Mouse (Mus musculus) ES-E14 (cell line): ENCODE measurements around the gene Gmppb. TPM values are rescaled to one million over a fixed set of nuclear protein-coding genes. Genes with fewer than 3 reads are reported as not detected.
"Not testable (repeated sequence)": the region's sequence is repeated elsewhere in the genome, so short reads cannot be mapped to it uniquely, and the experiment has no call there.

ENCODE experiments used
- DNase-seq: peaks from one replicate; pipeline ENCODE4 v3.0.0-alpha.2; 2013; ENCODE audit warnings: low read depth, low spot score
- H3K27ac ChIP-seq: 2 replicates; pipeline ENCODE4 v1.5.1; 2012; ENCODE audit warnings: low read depth, mild to moderate bottlenecking, low read length, moderate library complexity, mixed read lengths; ENCODE audit not compliant: poor library complexity, insufficient read depth, severe bottlenecking
- H3K36me3 ChIP-seq: 2 replicates; pipeline ENCODE4 v1.6.1; 2012; ENCODE audit warnings: mild to moderate bottlenecking, low read length, moderate library complexity, mixed read lengths; ENCODE audit not compliant: control insufficient read depth, poor library complexity, insufficient read depth, severe bottlenecking
- H3K4me1 ChIP-seq, 2 experiments: fragments of 150-350 bp in 1 of 2; sonication (generic) in 1 of 2; 2 replicates each; pipeline ENCODE4 v1.6.1; 2012; ENCODE audit warnings: low read length in 2 of 2, mild to moderate bottlenecking in 1 of 2, mixed read lengths in 1 of 2; ENCODE audit not compliant: control insufficient read depth in 2 of 2, insufficient read depth in 2 of 2, poor library complexity in 1 of 2
- H3K4me3 ChIP-seq, 2 experiments: fragments of 150-350 bp in 1 of 2; sonication (generic) in 1 of 2; 2 replicates each; pipeline ENCODE4 v1.5.1; 2012; ENCODE audit warnings: low read length in 2 of 2, low read depth in 1 of 2, mild to moderate bottlenecking in 1 of 2, mixed read lengths in 1 of 2; ENCODE audit not compliant: insufficient read depth in 1 of 2, poor library complexity in 1 of 2, severe bottlenecking in 1 of 2
- H3K9ac ChIP-seq: 2 replicates; pipeline ENCODE4 v1.6.1; 2012; ENCODE audit warnings: low read depth, mild to moderate bottlenecking, low read length, mixed read lengths; ENCODE audit not compliant: poor library complexity, insufficient read depth, severe bottlenecking
- H3K9me3 ChIP-seq: fragments of 150-350 bp; sonication (generic); 2 replicates; pipeline ENCODE4 v1.6.1; 2012; ENCODE audit warnings: low read depth, mild to moderate bottlenecking, low read length; ENCODE audit not compliant: control insufficient read depth, insufficient read depth
- CHD2 ChIP-seq: IDR thresholded peaks from 2 replicates; pipeline ENCODE4 v1.6.1; 2014; ENCODE audit warnings: mild to moderate bottlenecking, low read depth, low read length, inconsistent platforms
- HCFC1 ChIP-seq: IDR thresholded peaks from 2 replicates; pipeline ENCODE4 v1.6.1; 2012; ENCODE audit warnings: low read length, inconsistent platforms, borderline replicate concordance; ENCODE audit not compliant: insufficient read depth
- MAFK ChIP-seq: IDR thresholded peaks from 2 replicates; pipeline ENCODE4 v1.6.1; 2014; ENCODE audit warnings: mild to moderate bottlenecking, low read depth, low read length, inconsistent platforms; ENCODE audit not compliant: insufficient read depth
- ZC3H11A ChIP-seq: IDR thresholded peaks from 2 replicates; pipeline ENCODE4 v1.6.1; 2012; ENCODE audit warnings: low read depth, mild to moderate bottlenecking, inconsistent platforms, low read length, borderline replicate concordance
- ZNF384 ChIP-seq: IDR thresholded peaks from 2 replicates; pipeline ENCODE4 v1.6.1; 2012; ENCODE audit warnings: low read depth, low read length, inconsistent platforms
- in situ Hi-C, 2 experiments: fragments of 600-800 bp; cut with MboI; formaldehyde crosslinking; loops; one replicate each; pipeline ENCODE4 v1.15.1; 2025; ENCODE audit warnings: low sequenced_read_pairs in 2 of 2, inconsistent platforms in 1 of 2; ENCODE audit not compliant: unreplicated experiment in 2 of 2
- total RNA-seq: library from RNA; depleted of rRNA; stranded (reverse); fragments of 300-350 nt; gene quantifications from 2 replicates; pipeline ENCODE4 v1.2.3, GENCODE M21; 2012

Gmppb gene
- total RNA-seq, 1 experiment, result 28.3 TPM

DNA sequence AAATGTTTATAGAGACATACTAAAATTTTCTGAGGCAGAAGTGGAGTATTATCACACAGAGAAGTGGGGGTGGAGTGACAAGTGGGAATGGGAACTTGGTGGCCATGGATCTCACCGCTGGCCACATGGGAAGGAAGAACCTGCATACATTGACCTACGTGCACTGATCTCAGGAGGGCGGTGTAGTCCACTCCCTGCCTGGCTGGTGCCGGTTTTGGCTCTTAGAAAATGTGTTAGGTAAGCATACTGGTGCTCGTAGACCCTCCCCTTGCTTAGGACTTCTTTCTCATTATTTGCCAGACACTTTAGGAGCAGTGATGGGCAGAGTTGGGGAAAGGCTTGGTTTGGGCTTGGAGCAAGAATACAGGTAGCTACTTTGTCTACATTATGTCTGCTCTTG is 41.0 kb upstream of the Gmppb start:
- Histone ChIP-seq H3K4me1 (peaks cover 2 to 12% of the 10 kb centered on the region in 2 experiments; a peak in 3 of 4 replicates), H3K4me3 (no peak overlapping the region), H3K9ac (no peak overlapping the region), H3K27ac (no peak overlapping the region), H3K36me3 (no peaks in the 10 kb centered on the region), H3K9me3 (no peaks in the 10 kb centered on the region)
- DNase-seq, result no peak
- in situ Hi-C loops, result no loop called here
- TF ChIP-seq MAFK, result no peak
- TF ChIP-seq HCFC1, result no peak
- TF ChIP-seq CHD2, result no peak
- TF ChIP-seq ZNF384, result no peak

DNA sequence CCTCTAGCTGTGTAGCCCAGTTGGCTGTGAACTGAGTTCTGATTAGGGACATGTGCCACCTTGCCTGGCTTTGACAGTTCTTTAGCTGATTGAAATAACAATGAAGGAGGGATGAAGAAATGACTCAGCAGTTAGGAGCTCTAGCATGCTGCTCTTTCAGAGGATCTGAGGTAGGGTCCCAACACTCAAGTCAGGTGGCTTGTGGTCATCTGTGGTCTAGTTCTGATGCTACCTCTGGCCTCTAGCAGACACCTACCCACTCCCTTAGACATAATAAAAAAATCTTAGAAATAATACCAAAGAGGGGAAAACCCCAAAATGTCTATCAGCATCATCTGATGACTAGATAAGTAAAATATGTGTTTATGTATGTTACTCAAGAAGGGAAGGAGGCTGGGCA is 38.7 kb upstream of the Gmppb start:
- in situ Hi-C loops, result no loop called here
- no peaks in the 10 kb centered on the region for H3K9me3 ChIP-seq
- no peak for DNase-seq
- TF ChIP-seq MAFK (peak; percentile 81), HCFC1 (no peak)
- no peak overlapping the region for H3K27ac ChIP-seq
- H3K9ac ChIP-seq, result no peak overlapping the region
- no peak overlapping the region for H3K4me3 ChIP-seq
- peaks cover 1% of the 10 kb centered on the region; the same call in 1 of the 2 replicates for H3K36me3 ChIP-seq
- peaks cover 2 to 9% of the 10 kb centered on the region in 2 experiments; a peak in 3 of 4 replicates for H3K4me1 ChIP-seq

DNA sequence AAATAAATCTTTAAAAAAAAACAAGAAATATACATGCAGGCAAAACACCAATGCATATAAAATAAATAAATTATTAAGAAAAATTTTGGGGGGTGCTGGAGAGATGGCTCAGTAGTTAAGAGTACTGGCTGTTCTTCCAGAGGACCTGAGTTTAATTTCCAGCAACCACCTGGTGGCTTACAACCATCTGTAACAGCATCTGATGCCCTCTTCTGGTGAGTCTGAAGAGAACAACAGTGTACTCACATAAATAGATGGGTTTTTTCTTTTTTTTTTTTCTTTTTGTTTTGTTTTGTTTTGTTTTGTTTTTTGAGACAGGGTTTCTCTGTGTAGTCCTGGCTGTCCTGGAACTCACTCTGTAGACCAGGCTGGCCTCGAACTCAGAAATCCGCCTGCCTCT is 35.5 kb upstream of the Gmppb start:
- H3K36me3 ChIP-seq, H3K9ac ChIP-seq, H3K27ac ChIP-seq, H3K9me3 ChIP-seq, DNase-seq, H3K4me3 ChIP-seq, in situ Hi-C loops, H3K4me1 ChIP-seq: not testable (repeated sequence)
- peak; percentile 82 for TF ChIP-seq ZNF384

DNA sequence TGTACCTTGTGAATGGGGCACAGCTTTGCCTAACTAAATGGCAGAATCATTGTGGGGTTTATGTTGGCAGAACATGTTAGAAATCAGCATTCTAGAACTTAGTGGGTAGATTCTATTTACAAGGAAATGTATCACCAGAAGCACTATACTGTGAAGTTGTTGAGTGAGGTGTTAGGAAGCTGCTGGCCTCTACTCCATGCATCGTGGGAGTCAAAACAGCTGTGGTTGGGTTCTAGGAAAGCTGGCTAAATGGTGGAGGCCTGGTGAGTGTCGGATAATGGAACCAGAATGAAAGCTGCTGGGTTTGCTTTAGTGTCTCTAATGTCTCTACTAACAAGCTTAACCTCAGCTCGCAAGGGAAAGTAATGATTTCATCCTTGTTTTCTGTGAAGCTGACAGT is 31.9 kb upstream of the Gmppb start:
- Histone ChIP-seq H3K9ac (no peak overlapping the region), H3K27ac (no peak overlapping the region), H3K4me1 (no peaks in the 10 kb centered on the region), H3K4me3 (no peak overlapping the region), H3K9me3 (no peaks in the 10 kb centered on the region), H3K36me3 (peaks cover 2% of the 10 kb centered on the region; the same call in 1 of the 2 replicates)
- TF ChIP-seq ZC3H11A (no peak), CHD2 (no peak), HCFC1 (no peak), ZNF384 (no peak), MAFK (no peak)
- DNase-seq, result no peak
- in situ Hi-C loops, result no loop called here

DNA sequence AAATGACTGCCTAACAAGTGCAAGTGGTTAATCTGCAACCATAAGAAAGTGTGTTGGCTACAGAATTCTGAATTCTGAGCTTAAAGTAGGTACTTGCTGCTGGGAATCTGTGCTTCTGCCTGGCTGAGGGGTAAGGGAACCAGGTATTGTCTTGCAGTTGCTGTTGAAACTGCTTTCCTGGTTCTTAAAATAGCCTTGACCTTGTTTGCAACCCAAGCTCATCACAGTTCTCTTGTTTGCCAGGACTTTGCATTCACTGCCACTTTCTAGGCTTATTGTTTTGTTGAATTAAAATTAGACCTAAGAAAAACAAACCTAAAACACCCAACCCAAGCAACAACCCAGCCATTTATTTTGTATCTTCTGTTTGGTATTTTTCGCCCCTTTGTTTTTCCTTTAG is 28.3 kb upstream of the Gmppb start:
- DNase-seq, result no peak
- TF ChIP-seq MAFK (no peak), CHD2 (no peak), HCFC1 (no peak), ZC3H11A (no peak), ZNF384 (no peak)
- in situ Hi-C loops, result no loop called here
- Histone ChIP-seq H3K9ac (no peak overlapping the region), H3K9me3 (no peaks in the 10 kb centered on the region), H3K4me3 (no peak overlapping the region), H3K36me3 (peaks cover 5% of the 10 kb centered on the region; the same call in 1 of the 2 replicates), H3K27ac (no peak overlapping the region), H3K4me1 (no peaks in the 10 kb centered on the region)
